ENCODE assay signal across 7 mouse cellular contexts in the genomic region with DNA sequence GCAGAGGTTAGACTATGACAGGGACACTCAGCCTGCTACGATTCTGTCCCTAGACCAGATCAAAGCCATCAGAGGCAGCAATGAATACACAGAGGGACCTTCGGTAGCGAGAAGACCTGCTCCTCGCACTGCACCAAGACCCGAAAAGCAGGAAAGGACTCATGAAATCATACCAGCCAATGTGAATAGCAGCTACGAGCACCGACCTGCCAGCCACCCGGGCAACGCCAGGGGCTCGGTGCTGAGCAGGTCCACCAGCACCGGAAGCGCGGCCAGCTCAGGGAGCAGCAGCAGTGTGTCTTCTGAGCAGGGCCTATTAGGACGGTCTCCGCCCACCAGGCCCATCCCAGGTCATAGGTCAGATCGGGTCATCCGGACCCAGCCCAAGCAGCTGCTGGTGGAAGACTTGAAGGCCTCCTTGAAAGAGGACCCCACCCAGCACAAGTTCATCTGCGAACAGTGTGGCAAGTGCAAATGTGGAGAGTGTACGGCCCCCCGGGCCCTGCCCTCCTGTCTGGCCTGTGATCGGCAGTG. TPM values are rescaled to one million over a fixed set of nuclear protein-coding genes. Genes with fewer than 3 reads are reported as not detected.
DNase-seq lines count a peak whose midpoint lies in the region; ATAC-seq and TF ChIP-seq lines count a peak whose summit lies in the region.

No protein-coding gene starts in this region.

- H3K36me3 ChIP-seq in G1E (replicated peaks), result peaks cover 52% of the 10 kb centered on the region
- no peaks in the 10 kb centered on the region; the same call in none of the 2 replicates for H3K36me3 ChIP-seq in embryonic facial prominence, embryonic 11.5 days (replicated peaks; ENCODE audit: control insufficient read depth, insufficient read depth, low read depth, low read length)
- H3K36me3 ChIP-seq in heart, embryonic 16.5 days (ENCODE audit: control insufficient read depth, insufficient read depth), result peaks cover 15% of the 10 kb centered on the region
- H3K36me3 ChIP-seq in kidney, embryonic 16.5 days (ENCODE audit: insufficient read depth, low read length), result peaks cover 30% of the 10 kb centered on the region
- H3K36me3 ChIP-seq in myocyte (ENCODE audit: control insufficient read depth, insufficient read depth), result peaks cover 16% of the 10 kb centered on the region

- TF ChIP-seq CTCF in G1E (IDR thresholded peaks at IDR 0.05; ENCODE audit: low read depth, low read length), result no peak

- ATAC-seq in G1E (ENCODE audit: extremely low read depth, insufficient number of reproducible peaks, low FRiP score, poor library complexity, severe bottlenecking), result no peak
- no peak for ATAC-seq in embryonic facial prominence, embryonic 11.5 days (replicated peaks; ENCODE audit: insufficient number of reproducible peaks, low FRiP score, low TSS enrichment, low read depth)
- ATAC-seq in heart, embryonic 16.5 days (replicated peaks; ENCODE audit: extremely low read depth, insufficient read depth, low FRiP score), result no peak
- no peak; the same call in 1 of the 2 replicates for ATAC-seq in kidney, embryonic 16.5 days (ENCODE audit: low FRiP score, low TSS enrichment)

- H3K4me3 ChIP-seq in G1E (ENCODE audit: low read depth, low read length), result peak overlapping the region; percentile 33; the same call in 1 of the 2 replicates
- no peak overlapping the region; the same call in 1 of the 2 replicates for H3K4me3 ChIP-seq in embryonic facial prominence, embryonic 11.5 days (ENCODE audit: low read depth, low read length)
- peak overlapping the region; percentile 90 for H3K4me3 ChIP-seq in heart, embryonic 16.5 days (ENCODE audit: low read length)
- H3K4me3 ChIP-seq in kidney, embryonic 16.5 days (ENCODE audit: low read length), result peak overlapping the region; percentile 99
- H3K4me3 ChIP-seq in myocyte, result peak overlapping the region; percentile 38

- peaks cover 33% of the 10 kb centered on the region for H3K79me2 ChIP-seq in myocyte (ENCODE audit: control insufficient read depth, insufficient read depth)

- peak overlapping the region; percentile 24 for H3K4me2 ChIP-seq in embryonic facial prominence, embryonic 11.5 days (ENCODE audit: low read depth, low read length)
- H3K4me2 ChIP-seq in heart, embryonic 16.5 days (ENCODE audit: low read depth, low read length), result peak overlapping the region; percentile 88
- peak overlapping the region; percentile 61 for H3K4me2 ChIP-seq in kidney, embryonic 16.5 days (replicated peaks; ENCODE audit: low read depth, low read length)
- peak overlapping the region; percentile 77 for H3K4me2 ChIP-seq in myocyte (ENCODE audit: low read depth)

- WGBS in embryonic facial prominence, embryonic 11.5 days, result 78% methylated on average over 21 of the region's 21 CpGs
- 86% methylated on average over 21 of the region's 21 CpGs for WGBS in heart, embryonic 16.5 days
- 39% methylated on average over 21 of the region's 21 CpGs for WGBS in kidney, embryonic 16.5 days

- no peak overlapping the region for H3K27ac ChIP-seq in embryonic facial prominence, embryonic 11.5 days (replicated peaks; ENCODE audit: low read depth, low read length)
- peak overlapping the region; percentile 46; the same call in 1 of the 2 replicates for H3K27ac ChIP-seq in heart, embryonic 16.5 days (ENCODE audit: low read length)
- peak overlapping the region; percentile 98 for H3K27ac ChIP-seq in kidney, embryonic 16.5 days (ENCODE audit: low read length)

- TF ChIP-seq POLR2A in myocyte (IDR thresholded peaks at IDR 0.05; ENCODE audit: insufficient read length, low read depth), result peak; percentile 30

- no peak overlapping the region for H3ac ChIP-seq in myocyte (ENCODE audit: control insufficient read depth, insufficient read length)

- H3K9ac ChIP-seq in embryonic facial prominence, embryonic 11.5 days (replicated peaks; ENCODE audit: low read length), result no peak overlapping the region
- H3K9ac ChIP-seq in heart, embryonic 16.5 days (ENCODE audit: low read length), result peak overlapping the region; percentile 20; the same call in 1 of the 2 replicates
- H3K9ac ChIP-seq in kidney, embryonic 16.5 days (replicated peaks; ENCODE audit: low read length), result peak overlapping the region; percentile 99

- H3K27me3 ChIP-seq in G1E (ENCODE audit: insufficient read depth, low read length), result no peaks in the 10 kb centered on the region
- H3K27me3 ChIP-seq in embryonic facial prominence, embryonic 11.5 days (ENCODE audit: control insufficient read depth, insufficient read depth, low read length), result no peaks in the 10 kb centered on the region; the same call in 1 of the 2 replicates
- H3K27me3 ChIP-seq in heart, embryonic 16.5 days (ENCODE audit: control insufficient read depth, insufficient read depth, low read length), result no peaks in the 10 kb centered on the region
- H3K27me3 ChIP-seq in kidney, embryonic 16.5 days (ENCODE audit: insufficient read depth, low read length), result no peaks in the 10 kb centered on the region
- H3K27me3 ChIP-seq in myocyte (ENCODE audit: control insufficient read depth, insufficient read depth, insufficient read length), result no peaks in the 10 kb centered on the region

- no peaks in the 10 kb centered on the region for H3K9me3 ChIP-seq in G1E (replicated peaks)
- no peaks in the 10 kb centered on the region for H3K9me3 ChIP-seq in embryonic facial prominence, embryonic 11.5 days (replicated peaks; ENCODE audit: control insufficient read depth, low read length)
- H3K9me3 ChIP-seq in heart, embryonic 16.5 days (replicated peaks; ENCODE audit: control insufficient read depth, low read length), result no peaks in the 10 kb centered on the region
- H3K9me3 ChIP-seq in kidney, embryonic 16.5 days (ENCODE audit: low read length), result no peaks in the 10 kb centered on the region

- no peak for DNase-seq in G1E (ENCODE audit: low spot score)
- DNase-seq in embryonic facial prominence, embryonic 11.5 days (ENCODE audit: low spot score), result no peak
- no peak for DNase-seq in T-cell, adult 2 months (ENCODE audit: low spot score)
- no peak for DNase-seq in cerebellum, postnatal 36 days

- H3K4me1 ChIP-seq in G1E (ENCODE audit: insufficient read depth, low read depth, low read length), result peaks cover 31% of the 10 kb centered on the region
- H3K4me1 ChIP-seq in embryonic facial prominence, embryonic 11.5 days (ENCODE audit: control insufficient read depth, insufficient read depth, low read length), result peaks cover 4% of the 10 kb centered on the region
- peaks cover 17% of the 10 kb centered on the region for H3K4me1 ChIP-seq in heart, embryonic 16.5 days (ENCODE audit: control insufficient read depth, insufficient read depth, low read length)
- peaks cover 47% of the 10 kb centered on the region for H3K4me1 ChIP-seq in kidney, embryonic 16.5 days (ENCODE audit: insufficient read depth, low read length)

TF ChIP-seq in myocyte, 11 proteins besides CTCF, POLR2A, EP300 and RAD21:
- TF ChIP-seq E2F4 (IDR thresholded peaks at IDR 0.05; ENCODE audit: insufficient read depth), result no peak
- peak in 1 of 3 experiments; percentile 52 for TF ChIP-seq MYOG (IDR thresholded peaks at IDR 0.05; ENCODE audit: control insufficient read depth in 1 of 3, insufficient read depth in 1 of 3, insufficient read length in 2 of 3, low read depth in 2 of 3)
- TF ChIP-seq TCF3 (IDR thresholded peaks at IDR 0.05; ENCODE audit: insufficient read length, low read depth), result no peak
- peak; percentile 44 for TF ChIP-seq POLR2AphosphoS2 (IDR thresholded peaks at IDR 0.05; ENCODE audit: insufficient read length, low read depth)
- TF ChIP-seq MYOD1 (IDR thresholded peaks at IDR 0.05; ENCODE audit: control insufficient read depth in 1 of 3, insufficient read length in 2 of 3, low read depth in 2 of 3), result no peak
- TF ChIP-seq SRF (IDR thresholded peaks at IDR 0.05; ENCODE audit: control insufficient read depth, insufficient read length, low read depth), result no peak
- no peak for TF ChIP-seq TCF12 (IDR thresholded peaks at IDR 0.05; ENCODE audit: insufficient read depth, poor library complexity, severe bottlenecking)
- TF ChIP-seq CEBPB (IDR thresholded peaks at IDR 0.05; ENCODE audit: insufficient read depth, poor library complexity, severe bottlenecking), result no peak

RNA-seq across cellular contexts. Expression of a gene that starts 3.0 kb away (rescaled TPM):
- total RNA-seq in G1E (2014; fragmentation: Nextera tagmentation), result 28.4 and 35.5 TPM in 2 replicates
- 3.9 and 4.2 TPM in 2 replicates for total RNA-seq in G1E (2017)
- 4.8 and 5.7 TPM in 2 replicates for polyA plus RNA-seq in G1E (2012)
- 10.2 and 15.1 TPM in 2 replicates for polyA plus RNA-seq in embryonic facial prominence, embryonic 11.5 days (2014; fragmentation: Nextera tagmentation; extraction: Ambion mirVana)
- polyA plus RNA-seq in heart, embryonic 16.5 days (2015; fragmentation: Nextera tagmentation; extraction: Ambion mirVana), result 6.9 and 8.2 TPM in 2 replicates
- 36.2 and 39.6 TPM in 2 replicates for polyA plus RNA-seq in kidney, embryonic 16.5 days (2015; fragmentation: Nextera tagmentation; extraction: Ambion mirVana)
- 20.6 TPM for polyA plus RNA-seq in myocyte (2012; fragmentation: generic; extraction: Trizol)

Comparison
In these comparisons a context has a peak if more than half of its experiments do, and no peak if none do; other contexts are left out.
1. H3K4me2 ChIP-seq: peak in every context shown above with its lines; median percentile 88 in heart, embryonic 16.5 days; 77 in myocyte; 61 in kidney, embryonic 16.5 days; 24 in embryonic facial prominence, embryonic 11.5 days.